Mouse (Mus musculus) heart, postnatal 4 days (tissue): ENCODE results near the gene Olfr181. TPM values are rescaled to one million over a fixed set of nuclear protein-coding genes. Genes with fewer than 3 reads are reported as not detected.

Experiments used
- DNase-seq: peaks from one replicate; pipeline ENCODE4 v3.0.0; 2021
- total RNA-seq, 2 experiments: library from RNA; stranded (reverse); gene quantifications; 2 replicates each; pipeline ENCODE4 v1.2.3; 2021

The Olfr181 gene
- total RNA-seq, result not detected

GRCm38 (mm10) chr16:58928655-58929054, at the start of gene Olfr181:
Gene Olfr181 (minus strand): TSS chr16:58928755.
- DNase-seq, result no peak

DNA sequence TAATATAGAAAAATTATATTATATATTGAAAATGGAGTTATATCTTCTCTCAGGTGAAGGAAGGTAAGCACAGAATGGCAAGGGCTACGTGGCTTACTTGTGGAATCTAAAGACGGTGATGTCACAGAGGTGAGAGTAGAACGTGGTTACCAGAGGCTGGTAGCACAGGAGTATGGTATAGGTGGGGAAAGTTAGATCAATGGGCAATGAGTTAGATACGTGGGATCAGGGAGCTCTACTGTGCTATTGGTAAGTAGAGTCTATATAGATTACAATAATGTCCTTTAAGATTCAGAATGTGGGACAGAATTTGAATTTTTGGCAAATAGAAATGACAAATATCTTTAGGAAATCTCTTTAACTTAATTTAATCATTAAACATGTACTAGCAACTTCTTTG, 737 bp upstream of the Olfr181 start, which contains the start of gene Olfr180:
TSS of gene Olfr180 (minus strand) at position 101 of the 400 bp plus-strand sequence.
- no peak for DNase-seq

GRCm38 (mm10) chr16:58891963-58892362, 36.6 kb downstream of the Olfr181 start, which contains the start of gene Olfr178:
Gene Olfr178 (minus strand): TSS chr16:58892063.
- no peak for DNase-seq

- no peak for DNase-seq
Observed at GRCm38 (mm10) chr16:58884416-58884815, 44.1 kb downstream of the Olfr181 start.

Other genes starting within 250 kb of the Olfr181 start
- gene Gpr15, start 209.7 kb downstream of the Olfr181 start, total RNA-seq, result not detected
- 10 to 100 TPM; 73.2 to 79.4 TPM for gene Cldnd1, start 200.8 kb downstream of the Olfr181 start, total RNA-seq
- gene Olfr172, start 165.6 kb downstream of the Olfr181 start, total RNA-seq, result not detected
- not detected for gene Olfr173, start 128.5 kb downstream of the Olfr181 start, total RNA-seq
- gene Olfr175-ps1, start 102.0 kb downstream of the Olfr181 start, total RNA-seq, result not detected
- not detected for gene Olfr177, start 54.0 kb downstream of the Olfr181 start, total RNA-seq
- not detected for gene Olfr178, start 36.7 kb downstream of the Olfr181 start, total RNA-seq
- not detected for gene Olfr180, start 637 bp upstream of the Olfr181 start, total RNA-seq
- not detected for gene Olfr183, start 66.6 kb upstream of the Olfr181 start, total RNA-seq
- not detected for gene Olfr186, start 101.5 kb upstream of the Olfr181 start, total RNA-seq
- gene Olfr187, start 111.0 kb upstream of the Olfr181 start, total RNA-seq, result not detected
- not detected for gene Olfr190, start 149.2 kb upstream of the Olfr181 start, total RNA-seq
- gene Olfr191, start 161.1 kb upstream of the Olfr181 start, total RNA-seq, result not detected
- not detected for gene Olfr193, start 183.1 kb upstream of the Olfr181 start, total RNA-seq
- gene Olfr194, start 192.3 kb upstream of the Olfr181 start, total RNA-seq, result not detected
- gene Olfr195, start 218.3 kb upstream of the Olfr181 start, total RNA-seq, result not detected
- not detected for gene Olfr196, start 241.7 kb upstream of the Olfr181 start, total RNA-seq